Mouse (Mus musculus): ENCODE measurements around the gene Fgf7. TPM values are rescaled to one million over a fixed set of nuclear protein-coding genes. Genes with fewer than 3 reads are reported as not detected.
A peak's percentile ranks its signal among the peaks of the same experiment; 100 is the strongest.

Fgf7 gene
- polyA plus RNA-seq, 1 experiment = 70.8 TPM

DNA sequence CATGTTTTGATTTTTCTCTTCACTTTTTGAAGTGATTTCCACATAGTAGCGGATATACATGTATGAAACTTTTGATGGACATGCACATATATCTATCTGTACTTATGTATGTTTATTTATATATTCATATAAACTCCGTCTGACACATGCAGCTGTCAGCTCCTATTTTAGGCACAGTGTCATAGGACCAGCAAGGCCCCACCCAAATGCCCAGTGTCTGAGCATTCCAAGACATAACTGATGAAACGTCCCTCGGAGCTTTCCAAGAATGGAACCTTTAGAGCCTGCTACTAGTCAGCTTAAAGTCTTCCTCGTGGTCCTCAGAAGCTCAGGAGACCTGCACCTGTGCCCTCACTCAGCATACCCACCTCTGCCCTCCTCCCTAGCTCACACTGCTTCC is 19.2 kb downstream of the Fgf7 start:
- TF ChIP-seq CTCF (IDR thresholded peaks at IDR 0.05; ENCODE audit: borderline replicate concordance, insufficient read depth, low read length) (no peak), POLR2A (IDR thresholded peaks at IDR 0.05; ENCODE audit: low read depth, low read length) (no peak)
- Histone ChIP-seq H3K4me1 (ENCODE audit: control insufficient read depth, insufficient read depth, low read length) (peaks cover 7% of the 10 kb centered on the region), H3K27ac (ENCODE audit: insufficient read depth, low read length) (peak overlapping the region; percentile 4; the same call in 1 of the 2 replicates), H3K4me3 (ENCODE audit: insufficient read depth, low read length) (no peak overlapping the region)

DNA sequence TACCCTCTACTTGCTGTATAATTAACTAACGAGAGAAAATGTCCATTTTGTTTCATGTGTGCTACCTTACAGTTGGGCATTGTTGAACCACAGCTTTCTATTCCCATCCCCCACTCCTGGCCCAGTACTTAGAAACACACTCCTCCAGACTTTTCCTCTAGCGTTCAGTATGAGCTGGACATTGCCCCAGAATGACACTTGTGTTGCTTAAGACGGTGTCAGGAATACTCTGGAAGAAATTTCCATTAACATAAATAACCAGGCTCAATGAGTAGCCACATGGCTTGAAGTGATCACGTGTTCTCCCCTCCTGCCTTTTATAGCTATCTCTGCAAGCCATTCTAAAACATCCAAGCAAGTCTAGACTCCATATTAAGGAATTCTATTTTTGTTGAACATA is 26.1 kb downstream of the Fgf7 start:
- Histone ChIP-seq H3K27ac (ENCODE audit: insufficient read depth, low read length) (peak overlapping the region; percentile 61; the same call in 1 of the 2 replicates), H3K4me3 (ENCODE audit: insufficient read depth, low read length) (no peak overlapping the region), H3K4me1 (ENCODE audit: control insufficient read depth, insufficient read depth, low read length) (peaks cover 16% of the 10 kb centered on the region)
- no peak for TF ChIP-seq CTCF (IDR thresholded peaks at IDR 0.05; ENCODE audit: borderline replicate concordance, insufficient read depth, low read length)
- no peak for TF ChIP-seq POLR2A (IDR thresholded peaks at IDR 0.05; ENCODE audit: low read depth, low read length)

DNA sequence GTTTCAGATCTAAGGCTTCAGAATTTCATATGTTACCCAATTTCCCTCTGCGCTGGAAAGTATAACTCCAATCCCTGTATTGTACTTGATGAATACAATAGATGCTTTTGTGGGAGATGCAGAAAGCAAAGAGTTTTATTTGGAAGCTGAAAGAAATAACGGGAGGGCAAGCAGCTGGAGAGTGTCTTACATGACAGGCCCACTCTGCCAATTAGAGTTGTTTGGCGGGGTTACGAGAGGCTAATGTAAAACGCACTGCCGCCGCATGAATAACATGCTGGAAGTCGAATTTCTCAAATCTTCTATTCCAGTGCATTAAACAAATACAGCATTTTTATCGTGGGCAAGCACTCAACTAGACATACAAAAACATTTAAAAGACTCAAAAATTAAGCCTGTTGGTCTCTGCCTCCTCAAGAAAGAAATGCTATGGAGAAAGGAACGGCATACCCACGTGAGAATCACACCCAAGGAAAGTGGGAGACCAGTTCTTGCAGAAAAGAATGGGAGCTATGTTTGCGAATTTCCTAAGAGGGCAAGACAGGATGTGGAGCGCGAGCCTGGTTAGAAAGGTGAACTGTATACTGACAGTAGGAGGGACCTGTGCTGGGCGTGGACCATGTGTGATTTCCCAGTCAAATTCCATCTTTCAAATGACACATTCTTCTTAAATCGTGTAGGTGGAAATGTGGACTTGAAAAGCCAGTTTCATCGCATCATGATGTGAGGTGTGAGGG is 26.7 kb downstream of the Fgf7 start:
- H3K4me1 ChIP-seq (ENCODE audit: control insufficient read depth, insufficient read depth, low read length) = peaks cover 20% of the 10 kb centered on the region
- no peak overlapping the region for H3K4me3 ChIP-seq (ENCODE audit: insufficient read depth, low read length)
- H3K27ac ChIP-seq (ENCODE audit: insufficient read depth, low read length) = peak overlapping the region; percentile 61
- TF ChIP-seq POLR2A (IDR thresholded peaks at IDR 0.05; ENCODE audit: low read depth, low read length) (no peak), CTCF (IDR thresholded peaks at IDR 0.05; ENCODE audit: borderline replicate concordance, insufficient read depth, low read length) (no peak)

DNA sequence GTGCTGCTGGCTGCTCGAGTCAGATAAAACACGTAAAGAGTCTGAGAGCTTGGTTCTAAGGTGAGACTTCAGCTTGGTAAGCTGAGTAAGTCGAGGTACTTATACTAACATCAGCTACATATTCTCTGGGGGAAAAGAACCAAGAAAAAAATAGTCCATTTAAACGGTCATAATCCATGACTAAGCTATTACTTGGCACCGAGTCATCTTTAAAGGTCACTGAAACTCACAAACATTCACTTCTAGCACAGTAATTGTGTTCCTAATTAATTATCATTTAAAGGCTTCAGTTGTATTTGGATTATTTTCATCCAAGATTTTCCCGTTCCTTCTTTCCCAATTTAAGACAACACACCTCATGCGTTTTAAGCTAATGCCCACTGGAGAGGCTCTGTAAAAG is 28.4 kb downstream of the Fgf7 start:
- Histone ChIP-seq H3K4me3 (ENCODE audit: insufficient read depth, low read length) (no peak overlapping the region), H3K27ac (ENCODE audit: insufficient read depth, low read length) (peak overlapping the region; percentile 81; the same call in 1 of the 2 replicates), H3K4me1 (ENCODE audit: control insufficient read depth, insufficient read depth, low read length) (peaks cover 21% of the 10 kb centered on the region)
- TF ChIP-seq POLR2A (IDR thresholded peaks at IDR 0.05; ENCODE audit: low read depth, low read length) = no peak
- no peak for TF ChIP-seq CTCF (IDR thresholded peaks at IDR 0.05; ENCODE audit: borderline replicate concordance, insufficient read depth, low read length)

DNA sequence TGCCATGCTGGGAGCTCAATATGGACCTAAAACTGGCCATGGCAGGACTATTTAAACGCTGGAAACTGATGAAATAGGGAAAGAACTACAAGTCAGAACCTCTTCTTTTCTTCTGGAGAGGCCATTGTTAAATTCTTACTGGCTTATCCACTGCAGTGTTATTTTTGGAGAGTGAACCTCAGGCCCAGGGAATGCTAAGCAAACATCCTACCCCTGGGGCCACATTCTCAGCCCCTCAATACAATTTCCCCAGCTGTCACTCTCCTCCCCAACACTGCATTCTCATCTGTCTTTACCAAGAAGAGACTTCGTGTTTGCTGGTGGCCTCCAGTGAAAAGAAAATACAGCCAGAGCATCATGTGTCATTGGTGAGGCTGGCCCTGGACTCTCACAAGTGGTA is 30.4 kb downstream of the Fgf7 start:
- TF ChIP-seq CTCF (IDR thresholded peaks at IDR 0.05; ENCODE audit: borderline replicate concordance, insufficient read depth, low read length) (no peak), POLR2A (IDR thresholded peaks at IDR 0.05; ENCODE audit: low read depth, low read length) (no peak)
- H3K4me1 ChIP-seq (ENCODE audit: control insufficient read depth, insufficient read depth, low read length) = peaks cover 24% of the 10 kb centered on the region
- H3K4me3 ChIP-seq (ENCODE audit: insufficient read depth, low read length) = no peak overlapping the region
- peak overlapping the region; percentile 93 for H3K27ac ChIP-seq (ENCODE audit: insufficient read depth, low read length)

DNA sequence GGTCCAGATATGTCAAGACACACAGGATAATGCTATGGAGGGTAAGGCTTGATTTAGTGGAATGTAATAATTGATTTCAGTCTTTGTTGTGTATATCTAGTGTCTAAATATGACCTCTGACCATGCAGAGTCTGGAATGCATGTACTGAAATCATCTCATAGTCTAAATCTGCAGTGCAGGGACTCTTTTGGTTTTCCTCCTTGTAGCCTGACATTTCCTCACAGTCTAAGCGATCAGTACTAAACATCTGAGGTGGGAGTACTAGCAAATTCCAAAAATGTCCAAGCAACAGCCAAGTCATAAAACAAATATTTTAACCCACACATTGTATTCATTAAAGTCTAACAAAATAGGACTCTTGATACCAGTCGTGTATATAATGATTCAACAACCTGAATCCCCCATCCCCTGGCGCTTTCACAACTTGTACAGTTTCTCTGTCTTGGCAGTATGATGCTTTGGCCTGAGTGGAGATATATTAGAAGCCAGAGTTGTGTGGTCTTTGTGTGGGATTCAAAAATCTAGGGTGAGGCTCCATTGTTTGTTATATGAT is 30.9 kb downstream of the Fgf7 start:
- H3K27ac ChIP-seq (ENCODE audit: insufficient read depth, low read length) = peak overlapping the region; percentile 93
- H3K4me3 ChIP-seq (ENCODE audit: insufficient read depth, low read length) = no peak overlapping the region
- H3K4me1 ChIP-seq (ENCODE audit: control insufficient read depth, insufficient read depth, low read length) = peaks cover 22% of the 10 kb centered on the region
- TF ChIP-seq CTCF (IDR thresholded peaks at IDR 0.05; ENCODE audit: borderline replicate concordance, insufficient read depth, low read length) (no peak), POLR2A (IDR thresholded peaks at IDR 0.05; ENCODE audit: low read depth, low read length) (no peak)

DNA sequence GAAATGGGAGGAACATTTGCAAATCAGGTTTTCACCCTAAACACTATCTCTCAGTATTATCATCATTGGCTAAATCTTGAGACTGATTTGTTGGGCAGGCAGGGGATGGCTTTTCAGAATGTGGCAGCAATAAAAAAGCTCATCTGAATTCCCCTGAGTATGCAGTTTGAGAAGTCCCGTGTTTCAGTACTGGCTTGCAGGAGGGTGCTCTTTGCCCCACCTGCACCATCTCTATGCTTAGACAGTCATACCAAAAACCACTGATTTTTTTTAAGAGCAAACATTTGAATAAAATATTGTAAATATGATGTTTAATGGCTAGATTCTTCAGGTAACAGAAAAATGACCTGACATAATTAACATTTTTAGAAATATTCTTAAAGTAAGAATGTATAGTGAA is 35.3 kb downstream of the Fgf7 start:
- no peak overlapping the region for H3K4me3 ChIP-seq (ENCODE audit: insufficient read depth, low read length)
- H3K27ac ChIP-seq (ENCODE audit: insufficient read depth, low read length) = no peak overlapping the region
- H3K4me1 ChIP-seq (ENCODE audit: control insufficient read depth, insufficient read depth, low read length) = peaks cover 19% of the 10 kb centered on the region
- TF ChIP-seq POLR2A (IDR thresholded peaks at IDR 0.05; ENCODE audit: low read depth, low read length) (no peak), CTCF (IDR thresholded peaks at IDR 0.05; ENCODE audit: borderline replicate concordance, insufficient read depth, low read length) (no peak)

DNA sequence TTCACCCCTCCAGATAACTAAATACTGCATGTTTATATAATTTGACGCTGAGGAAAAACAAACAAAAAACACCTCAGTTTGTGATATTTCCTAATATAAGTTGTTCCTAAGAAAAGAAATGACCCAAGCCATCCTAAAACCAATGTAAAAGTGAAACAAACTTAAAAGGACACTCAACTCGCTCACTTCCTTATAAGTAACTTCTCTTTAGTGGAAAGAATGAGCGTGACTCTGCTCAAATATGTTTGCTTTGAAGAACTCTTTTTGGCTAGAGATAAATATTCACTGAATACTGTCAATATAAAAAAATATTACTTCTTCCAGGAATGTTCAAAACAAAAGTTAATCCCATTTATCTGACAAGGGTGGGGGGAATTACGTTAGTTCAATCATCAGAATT is 39.3 kb downstream of the Fgf7 start:
- Histone ChIP-seq H3K4me3 (ENCODE audit: insufficient read depth, low read length) (no peak overlapping the region), H3K27ac (ENCODE audit: insufficient read depth, low read length) (no peak overlapping the region)
- TF ChIP-seq CTCF (IDR thresholded peaks at IDR 0.05; ENCODE audit: borderline replicate concordance, insufficient read depth, low read length) = no peak
- TF ChIP-seq POLR2A (IDR thresholded peaks at IDR 0.05; ENCODE audit: low read depth, low read length) = no peak

DNA sequence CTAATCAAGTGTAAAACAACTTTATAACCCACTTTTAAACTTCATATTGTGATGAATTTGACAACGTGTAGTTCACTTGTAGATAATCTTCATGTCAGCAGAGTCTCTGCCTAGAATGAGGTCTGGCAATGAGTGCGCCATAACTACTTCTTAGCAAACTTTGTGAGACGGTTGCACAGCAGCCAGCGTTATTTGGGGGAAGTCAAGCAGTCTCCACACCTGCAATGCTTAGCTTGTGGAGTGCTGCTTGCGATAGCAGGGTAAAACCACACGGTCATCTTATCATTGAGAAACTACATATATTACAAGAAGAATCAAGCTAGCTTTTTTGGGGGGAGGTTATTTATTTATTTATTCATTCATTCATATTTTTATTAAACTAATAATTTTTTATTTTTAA is 42.0 kb downstream of the Fgf7 start:
- H3K4me3 ChIP-seq (ENCODE audit: insufficient read depth, low read length) = no peak overlapping the region
- peaks cover 7% of the 10 kb centered on the region; the same call in 1 of the 2 replicates for H3K4me1 ChIP-seq (ENCODE audit: control insufficient read depth, insufficient read depth, low read length)
- H3K27ac ChIP-seq (ENCODE audit: insufficient read depth, low read length) = no peak overlapping the region
- no peak for TF ChIP-seq CTCF (IDR thresholded peaks at IDR 0.05; ENCODE audit: borderline replicate concordance, insufficient read depth, low read length)
- TF ChIP-seq POLR2A (IDR thresholded peaks at IDR 0.05; ENCODE audit: low read depth, low read length) = no peak

More for the DNA sequence above, 39.3 kb downstream of the Fgf7 start:
- peaks cover 7% of the 10 kb centered on the region; the same call in 1 of the 2 replicates for H3K4me1 ChIP-seq (ENCODE audit: control insufficient read depth, insufficient read depth, low read length)

DNA sequence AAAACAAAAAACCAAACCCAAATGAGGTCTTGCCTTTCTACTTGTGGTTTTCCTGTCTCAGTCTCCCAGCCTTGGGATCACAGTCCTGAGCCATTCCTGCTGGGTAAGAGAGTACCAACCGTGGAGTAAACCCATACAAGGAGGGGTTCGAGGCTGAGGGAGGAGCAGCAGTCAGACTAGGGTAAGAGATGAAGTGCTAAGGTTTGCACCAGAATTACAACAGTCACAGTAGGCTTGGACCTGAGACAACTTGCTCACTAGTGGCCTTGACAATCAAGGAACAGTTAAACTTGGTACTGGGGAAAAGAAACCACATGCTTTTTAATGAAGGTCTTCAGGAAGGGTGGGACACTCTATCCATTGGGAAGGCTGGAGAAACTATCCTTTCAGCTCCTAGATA is 44.6 kb downstream of the Fgf7 start:
- Histone ChIP-seq H3K4me3 (ENCODE audit: insufficient read depth, low read length) (no peak overlapping the region), H3K4me1 (ENCODE audit: control insufficient read depth, insufficient read depth, low read length) (peaks cover 3% of the 10 kb centered on the region; the same call in 1 of the 2 replicates), H3K27ac (ENCODE audit: insufficient read depth, low read length) (0 out of 2 replicates have a peak overlapping the region, but pooled peaks have one; percentile 1)
- TF ChIP-seq CTCF (IDR thresholded peaks at IDR 0.05; ENCODE audit: borderline replicate concordance, insufficient read depth, low read length) (no peak), POLR2A (IDR thresholded peaks at IDR 0.05; ENCODE audit: low read depth, low read length) (no peak)
